Mouse (Mus musculus) MN1 (cell line): ENCODE data around the gene Cpsf4.
"Not testable (repeated sequence)": the region's sequence is repeated elsewhere in the genome, so short reads cannot be mapped to it uniquely, and the experiment has no call there.

Source experiments
- DNase-seq: peaks from one replicate; pipeline ENCODE4 v3.0.0-alpha.2; 2016; ENCODE audit warnings: low spot score

The Cpsf4 gene

DNA sequence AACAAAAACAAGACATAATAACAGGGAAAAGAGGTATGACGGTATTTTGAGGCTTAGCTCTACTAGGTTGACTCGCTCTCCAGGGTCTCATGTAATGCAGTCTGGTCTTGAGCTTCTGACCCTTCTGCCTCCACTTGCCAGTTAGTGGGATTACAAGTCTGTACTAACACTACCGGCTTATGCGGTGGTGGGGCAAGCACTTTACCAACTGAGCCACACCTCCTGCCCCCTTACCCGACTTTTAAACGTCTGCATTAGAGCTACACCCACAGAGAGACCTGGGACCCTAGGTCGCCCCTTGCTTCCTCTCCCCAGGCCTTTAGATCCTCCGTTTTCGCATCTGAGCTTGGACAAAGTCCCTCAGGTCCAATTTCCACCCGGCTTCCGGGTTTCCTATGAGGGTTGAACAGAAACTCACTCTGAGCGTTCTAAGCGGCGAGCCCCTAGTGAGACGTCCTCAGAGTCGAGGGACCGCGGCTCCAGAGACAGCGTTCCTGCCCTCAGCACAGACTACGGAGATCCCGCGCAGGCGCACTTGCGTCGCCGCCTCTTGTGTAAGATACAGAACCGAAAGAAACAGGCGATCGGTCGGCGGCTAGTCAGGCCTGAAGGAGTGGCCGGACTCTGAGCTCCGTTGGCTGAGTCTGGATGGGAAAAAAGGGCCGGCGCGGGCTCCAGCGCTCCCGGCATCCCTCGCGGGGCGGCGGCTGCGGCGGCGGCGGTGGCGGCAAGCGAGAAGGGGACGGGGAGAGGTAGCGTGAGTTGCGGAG lies at the start of gene Cpsf4, which contains the start of gene Ptcd1:
Cpsf4 (plus strand) TSS at position 678 of the 770 bp plus-strand sequence.
Ptcd1 (minus strand) TSS at position 573 of the 770 bp plus-strand sequence.
- DNase-seq, result peak; percentile 100

DNA sequence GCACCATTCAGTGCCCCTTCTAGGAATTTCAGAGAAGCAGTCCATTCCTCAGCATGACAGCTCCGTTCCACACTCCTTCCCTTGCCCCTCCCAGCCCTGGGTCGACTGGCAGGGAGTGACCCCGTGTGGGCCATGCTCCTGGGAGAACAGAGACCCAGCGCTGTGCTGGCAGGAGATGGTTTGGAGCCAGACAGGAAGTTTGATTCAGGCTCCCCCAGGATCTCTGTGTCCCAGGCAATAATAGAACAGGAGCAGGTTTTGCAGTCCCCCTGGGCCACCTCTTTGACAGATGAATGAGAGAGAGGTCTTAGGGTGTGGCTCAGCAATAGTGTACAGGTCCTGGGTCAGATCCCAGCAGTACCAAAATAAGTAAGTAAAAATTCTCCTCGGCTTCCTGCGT lies 49.0 kb upstream of the Cpsf4 start:
- no peak for DNase-seq

DNA sequence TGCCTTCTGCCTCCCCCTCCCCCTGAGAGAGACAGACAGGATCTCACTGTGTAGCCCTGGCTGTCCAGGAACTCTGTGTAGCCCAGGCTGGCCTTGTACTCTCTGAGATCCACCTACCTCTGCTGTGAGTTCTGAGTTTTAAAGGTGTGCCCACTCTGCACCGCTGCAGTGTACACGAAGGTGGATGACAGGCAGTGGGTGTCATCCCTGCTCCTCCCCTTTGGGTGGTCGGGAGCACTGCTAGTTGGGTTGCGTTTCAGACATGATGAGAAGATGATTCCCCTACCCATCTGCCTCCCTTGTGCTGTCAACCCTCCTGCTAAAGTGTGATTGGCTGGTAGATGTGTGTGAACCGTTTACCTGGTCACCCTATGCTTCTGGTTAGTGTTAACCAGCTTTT lies 48.6 kb upstream of the Cpsf4 start:
- DNase-seq, result no peak

DNA sequence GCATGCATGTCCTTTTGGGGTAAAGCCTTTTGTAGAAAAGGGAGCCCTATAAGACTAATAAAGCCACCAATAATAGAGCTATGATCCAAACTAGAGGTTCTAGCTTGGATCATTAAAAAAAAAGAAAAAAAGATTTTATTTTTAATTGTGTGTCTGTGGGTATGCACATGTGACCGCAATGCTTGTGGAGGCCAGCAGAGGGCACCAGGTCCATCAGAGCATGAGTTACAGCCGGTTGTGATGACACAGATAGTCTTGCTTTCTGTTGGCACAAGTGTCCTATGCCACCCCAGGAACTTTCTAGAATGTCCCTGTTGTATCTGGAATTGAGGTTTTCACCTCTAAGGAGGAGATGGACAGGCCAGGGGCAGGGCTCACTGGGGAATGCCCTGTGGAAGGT lies 47.6 kb upstream of the Cpsf4 start:
- no peak for DNase-seq

DNA sequence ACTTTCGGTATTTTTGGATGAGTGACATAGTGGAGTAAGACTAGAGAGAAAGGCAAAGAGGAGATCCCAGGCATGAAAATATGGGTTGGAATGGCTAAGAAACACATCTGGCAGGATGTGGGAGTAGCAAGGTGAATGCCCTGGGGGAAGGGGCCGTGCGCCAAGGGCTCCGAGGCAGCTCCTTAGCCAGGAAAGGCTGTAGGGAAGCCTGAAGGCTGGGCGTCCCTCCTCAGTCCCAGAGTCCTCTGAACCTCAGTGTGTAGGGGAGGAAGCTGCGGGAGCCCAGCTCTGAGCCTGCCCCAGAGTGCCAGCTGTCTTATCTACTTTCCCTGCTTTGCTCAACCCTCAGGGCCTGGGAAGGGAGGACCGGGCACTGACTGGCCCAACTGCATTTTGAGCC lies 46.1 kb upstream of the Cpsf4 start:
- DNase-seq, result no peak

DNA sequence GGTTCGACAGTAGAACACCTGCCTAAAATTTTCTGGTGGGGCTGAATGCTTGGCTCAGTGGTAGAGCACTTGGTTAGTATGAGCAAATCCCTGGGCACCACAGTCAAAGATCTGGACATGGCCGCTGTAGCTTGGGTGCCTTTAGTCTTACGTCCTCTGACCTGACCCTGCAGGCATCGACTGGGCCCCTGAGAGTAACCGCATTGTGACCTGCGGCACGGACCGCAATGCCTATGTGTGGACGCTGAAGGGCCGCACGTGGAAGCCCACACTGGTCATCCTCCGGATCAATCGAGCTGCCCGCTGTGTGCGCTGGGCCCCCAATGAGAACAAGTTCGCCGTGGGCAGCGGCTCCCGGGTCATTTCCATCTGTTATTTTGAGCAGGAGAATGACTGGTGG lies 43.6 kb upstream of the Cpsf4 start:
- no peak for DNase-seq

DNA sequence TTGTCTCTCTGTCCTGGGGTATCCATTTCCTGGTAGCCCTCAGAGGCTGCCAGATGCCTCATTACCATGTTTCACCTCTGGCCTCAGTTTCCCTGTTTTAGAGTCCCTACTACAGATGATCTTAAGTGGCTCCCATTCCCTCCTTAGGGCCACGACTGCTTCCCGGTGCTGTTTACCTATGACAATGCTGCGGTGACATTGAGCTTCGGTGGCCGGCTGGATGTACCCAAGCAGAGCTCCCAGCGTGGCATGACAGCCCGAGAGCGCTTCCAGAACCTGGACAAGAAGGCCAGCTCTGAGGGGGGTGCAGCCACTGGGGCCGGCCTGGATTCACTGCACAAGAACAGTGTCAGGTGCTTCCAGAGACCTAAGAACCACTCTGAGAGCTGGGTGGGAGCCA lies 40.4 kb upstream of the Cpsf4 start:
- no peak for DNase-seq

DNA sequence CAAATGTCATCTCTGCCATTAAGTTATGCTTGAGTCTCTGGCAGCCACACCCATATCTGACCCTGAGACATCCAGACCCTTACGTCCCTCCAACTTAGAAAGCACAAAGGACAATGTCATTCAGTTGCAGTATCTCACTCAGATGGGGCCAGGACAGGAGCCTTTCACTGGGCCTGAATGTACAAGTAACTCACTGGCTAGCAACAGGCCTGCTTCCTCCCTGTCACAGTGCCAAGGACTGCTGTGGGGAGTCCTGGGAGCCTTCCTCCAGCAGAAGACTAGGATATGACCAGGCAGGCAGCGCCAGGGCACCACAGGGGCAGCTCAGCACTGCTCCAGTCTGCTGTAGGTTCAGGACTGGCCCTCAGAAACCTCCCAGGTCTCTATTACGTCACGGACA lies 37.9 kb upstream of the Cpsf4 start:
- DNase-seq, result peak; percentile 71

DNA sequence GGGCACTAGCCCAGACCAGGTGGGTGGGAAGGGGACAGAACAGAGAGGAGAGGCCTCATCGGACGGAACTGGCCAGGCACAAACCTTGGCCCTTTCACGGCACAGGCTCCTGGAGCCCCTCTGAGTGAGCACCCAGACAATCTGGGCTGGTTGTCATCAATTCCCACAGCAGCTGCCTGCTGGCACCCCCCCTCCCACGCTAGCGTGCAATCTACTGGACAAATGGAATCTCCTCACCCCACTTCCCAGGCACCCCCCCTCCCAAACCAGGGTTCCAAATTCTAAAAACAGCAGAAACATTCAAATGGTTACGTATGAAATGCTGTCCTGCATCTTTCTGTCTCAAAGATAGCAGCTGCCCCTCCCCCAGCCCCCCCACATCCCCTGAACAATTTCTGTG lies 37.2 kb upstream of the Cpsf4 start:
- not testable (repeated sequence) for DNase-seq

DNA sequence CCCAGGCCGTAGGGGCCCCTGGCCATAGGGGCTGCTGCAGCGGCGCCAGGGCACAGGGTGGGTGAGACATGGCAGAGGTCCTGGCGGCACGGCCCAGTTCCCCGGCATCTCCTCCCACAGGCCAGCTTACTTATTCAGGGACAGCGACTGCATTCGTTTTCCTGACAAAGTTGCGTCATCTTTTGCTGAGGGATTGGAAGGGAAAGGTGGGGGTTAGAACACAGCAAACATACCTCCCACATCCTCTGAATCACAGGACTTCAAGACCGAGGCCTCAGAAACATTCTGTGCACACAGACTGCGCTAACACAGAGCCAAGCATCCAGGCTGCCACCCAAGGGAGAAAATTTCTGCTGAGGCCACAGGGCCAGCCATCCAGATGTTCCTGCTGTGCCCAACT lies 36.8 kb upstream of the Cpsf4 start:
- peak; percentile 69 for DNase-seq

DNA sequence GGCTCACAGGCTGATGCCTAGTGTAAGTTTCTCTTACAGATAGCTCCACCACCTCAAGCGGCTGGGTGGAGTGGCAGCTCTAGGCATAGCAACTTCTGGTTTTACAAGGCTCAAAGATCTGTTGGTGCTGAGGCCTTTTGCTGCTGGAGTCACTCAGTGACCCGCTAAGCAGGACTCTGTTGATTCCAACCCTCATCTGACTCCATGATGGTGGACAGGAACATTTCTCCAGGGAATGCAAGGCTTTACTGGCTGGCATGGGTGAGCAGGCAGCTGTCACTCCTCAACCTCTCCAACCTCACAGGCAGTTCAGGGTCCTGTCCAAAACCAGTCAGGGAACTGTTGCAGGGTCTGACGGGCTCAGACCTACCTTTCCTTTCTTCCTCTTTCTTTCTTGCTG lies 36.0 kb upstream of the Cpsf4 start:
- DNase-seq, result no peak

DNA sequence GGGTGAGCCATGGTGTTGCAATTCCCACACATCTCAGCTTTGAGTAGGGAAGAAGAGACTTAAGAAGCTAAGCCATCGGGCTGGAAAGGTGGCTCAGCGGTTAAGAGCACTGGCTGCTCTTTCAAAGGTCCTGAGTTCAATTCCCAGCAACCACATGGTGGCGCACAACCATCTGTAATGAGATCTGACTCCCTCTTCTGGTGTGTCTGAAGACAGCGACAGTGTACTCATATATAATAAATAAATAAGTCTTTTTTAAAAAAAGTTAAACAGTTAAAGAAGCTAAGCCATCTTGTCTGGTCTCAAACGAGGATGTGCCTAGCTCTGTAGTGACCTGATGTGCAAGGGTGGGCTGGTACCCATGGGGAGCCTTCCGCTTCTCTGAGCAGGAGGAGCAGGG lies 33.7 kb upstream of the Cpsf4 start:
- not testable (repeated sequence) for DNase-seq

DNA sequence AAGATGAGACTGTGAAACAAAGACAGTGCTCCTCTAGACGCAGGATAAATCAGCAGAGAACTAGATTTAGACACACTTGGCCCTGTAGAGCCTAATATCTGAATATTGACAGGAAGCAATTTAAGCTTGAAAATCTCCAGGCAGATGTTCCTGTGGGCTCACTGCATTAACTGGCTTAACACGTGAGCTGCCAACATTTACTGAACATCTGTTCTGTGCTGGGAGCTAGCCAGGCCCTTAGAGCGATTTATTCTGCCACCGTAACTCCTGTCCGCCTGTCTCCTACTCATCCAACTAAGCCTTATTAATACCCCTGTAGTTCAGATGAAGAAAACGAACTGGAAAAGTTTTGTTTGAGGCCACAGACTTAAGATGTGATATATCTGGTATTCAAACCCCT lies 28.2 kb upstream of the Cpsf4 start:
- DNase-seq, result peak; percentile 83

DNA sequence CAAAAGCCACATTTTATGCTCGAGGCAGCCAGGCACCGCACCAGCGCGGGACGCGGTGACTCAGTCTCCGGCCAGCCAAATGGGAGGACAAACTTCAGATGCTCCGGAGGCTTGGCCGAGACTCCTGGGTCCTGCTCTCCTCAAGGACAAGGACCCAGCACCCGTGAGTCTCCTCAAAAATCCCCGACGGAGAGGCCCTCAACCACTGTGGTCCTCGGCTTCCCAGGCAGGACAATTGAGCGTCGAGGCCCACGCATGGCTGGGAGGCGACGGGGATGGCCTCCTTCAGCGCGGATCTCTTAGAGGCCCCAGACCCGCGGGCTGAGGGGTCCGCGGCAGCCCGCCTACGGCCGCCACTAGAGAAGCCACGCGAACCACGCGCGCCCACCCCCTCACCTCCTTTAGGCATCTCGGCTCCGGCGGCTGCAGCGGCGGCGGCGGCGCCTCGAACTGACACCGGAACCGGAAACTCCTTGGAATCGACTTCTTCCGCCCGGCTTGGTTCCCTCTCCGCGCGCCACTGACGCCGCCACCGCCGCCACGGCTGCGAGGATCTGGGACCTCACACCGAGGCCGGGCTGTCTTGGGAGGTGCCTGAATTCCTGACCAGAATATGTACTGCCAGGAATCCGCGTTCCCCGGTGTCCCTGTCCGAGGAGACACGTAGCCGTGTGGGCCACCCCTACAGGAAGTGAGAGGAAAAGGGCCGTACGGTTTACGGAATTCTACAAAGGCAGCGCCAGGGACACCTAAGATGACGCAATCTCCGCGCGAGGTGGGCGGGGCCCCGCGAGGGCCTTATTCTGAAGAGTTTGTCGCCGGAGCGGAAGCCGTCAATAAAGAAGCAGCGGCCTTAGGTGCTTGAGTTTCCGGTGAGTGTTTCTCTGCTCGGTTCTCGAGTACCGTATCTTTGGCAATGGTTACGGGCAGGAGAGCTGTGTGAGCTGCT lies 27.2 kb upstream of the Cpsf4 start, which contains the start of the genes Pdap1 and Bud31:
Pdap1 (minus strand) TSS at position 668 of the 949 bp plus-strand sequence.
Bud31 (plus strand) TSS at position 792 of the 949 bp plus-strand sequence.
- peak; percentile 96 for DNase-seq

DNA sequence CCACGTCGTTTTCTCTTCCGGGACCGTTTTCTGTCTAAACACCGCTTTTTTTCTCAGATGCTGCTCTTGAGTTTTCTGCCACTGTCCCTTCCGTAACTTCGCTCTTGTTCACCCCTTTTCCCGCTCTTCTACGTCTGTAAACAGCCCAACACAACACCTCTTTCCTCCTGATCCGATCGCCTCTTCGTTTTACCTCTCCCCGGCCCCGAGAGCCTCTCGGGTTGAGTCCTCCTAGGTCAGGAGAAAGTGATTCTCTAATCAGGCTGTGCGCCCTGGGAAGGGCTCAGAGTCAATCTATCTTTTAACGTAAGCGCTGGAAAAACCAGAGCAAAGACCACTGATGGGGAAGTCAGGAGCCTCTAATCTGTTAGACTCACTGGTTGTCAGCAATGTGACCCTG lies 26.4 kb upstream of the Cpsf4 start:
- peak; percentile 33 for DNase-seq

DNA sequence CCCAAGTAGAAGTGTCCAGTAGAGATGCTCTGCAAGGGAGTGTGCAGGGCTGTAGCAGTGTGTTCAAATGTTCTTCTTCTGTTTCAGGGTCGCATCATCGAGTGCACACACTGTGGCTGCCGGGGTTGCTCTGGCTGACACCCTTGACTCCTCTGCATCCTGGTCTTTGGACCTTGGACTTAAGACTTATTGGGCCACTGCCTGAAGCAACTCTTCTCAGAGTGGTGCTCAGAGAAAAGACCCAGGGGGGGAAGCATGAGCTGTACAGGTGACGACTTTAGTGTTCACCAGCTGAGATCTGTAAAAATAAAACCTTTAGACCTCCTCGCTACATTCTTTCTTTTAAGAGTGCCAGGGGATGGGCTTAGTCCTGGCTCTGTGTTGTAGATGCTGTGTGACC lies 19.3 kb upstream of the Cpsf4 start:
- DNase-seq, result no peak

DNA sequence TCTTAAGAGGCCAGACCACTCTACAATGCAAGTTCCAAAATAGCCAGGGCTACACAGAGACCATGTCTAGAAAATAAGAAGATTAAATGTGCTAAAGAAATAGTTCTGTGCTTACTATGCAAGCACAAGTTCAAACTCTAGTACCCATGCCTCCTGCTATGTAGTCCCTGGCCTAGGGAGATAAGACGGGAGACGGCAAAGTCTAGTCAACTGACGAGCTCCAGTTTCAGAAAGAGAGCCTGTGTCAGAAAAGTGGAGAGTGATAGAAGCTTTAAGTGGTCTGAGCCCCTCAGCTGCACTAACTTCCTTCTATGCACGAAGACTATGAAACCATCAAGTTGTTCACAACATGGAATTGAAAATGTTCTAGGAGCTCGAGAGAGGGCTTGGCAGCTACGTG lies 17.7 kb upstream of the Cpsf4 start:
- DNase-seq, result no peak

DNA sequence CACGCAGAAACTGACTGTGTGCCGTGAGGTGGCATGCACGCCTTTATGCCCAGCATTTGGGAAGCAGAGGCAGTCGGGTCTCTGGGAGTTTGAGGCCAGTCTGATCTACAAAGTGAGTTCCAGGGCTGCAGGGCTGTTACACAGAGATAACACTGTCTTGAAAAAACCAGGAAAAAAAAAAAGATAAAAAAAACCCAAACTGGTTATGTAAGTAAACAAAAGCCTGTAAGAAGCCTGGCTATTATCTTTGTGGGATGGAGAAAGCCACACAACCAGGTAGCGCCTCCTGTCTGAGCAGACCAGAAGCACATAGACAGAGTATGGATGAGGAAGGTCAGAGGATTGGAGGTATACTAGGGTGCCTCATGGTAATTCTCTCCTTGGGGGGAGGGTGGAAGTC lies 14.3 kb upstream of the Cpsf4 start:
- DNase-seq, result no peak

DNA sequence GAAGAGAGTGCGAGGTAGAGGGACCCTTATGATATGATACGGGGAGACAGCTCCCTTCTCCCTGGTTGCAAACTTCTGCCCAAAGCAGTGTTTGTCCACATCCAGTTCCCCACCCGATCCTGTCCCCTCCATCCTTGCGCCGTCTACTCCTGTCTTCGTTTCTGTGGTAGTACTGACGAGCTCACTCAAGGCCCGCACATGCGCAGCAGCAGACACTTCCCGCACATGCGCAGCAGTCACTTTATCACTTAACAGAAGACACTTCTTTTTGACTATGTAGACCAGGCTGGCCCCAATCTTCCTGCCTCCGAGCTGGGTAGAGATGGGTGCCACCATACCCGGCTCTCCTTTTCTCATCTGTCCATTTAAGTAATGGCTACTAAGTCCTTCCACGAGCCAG lies 5.7 kb upstream of the Cpsf4 start:
- DNase-seq, result no peak

DNA sequence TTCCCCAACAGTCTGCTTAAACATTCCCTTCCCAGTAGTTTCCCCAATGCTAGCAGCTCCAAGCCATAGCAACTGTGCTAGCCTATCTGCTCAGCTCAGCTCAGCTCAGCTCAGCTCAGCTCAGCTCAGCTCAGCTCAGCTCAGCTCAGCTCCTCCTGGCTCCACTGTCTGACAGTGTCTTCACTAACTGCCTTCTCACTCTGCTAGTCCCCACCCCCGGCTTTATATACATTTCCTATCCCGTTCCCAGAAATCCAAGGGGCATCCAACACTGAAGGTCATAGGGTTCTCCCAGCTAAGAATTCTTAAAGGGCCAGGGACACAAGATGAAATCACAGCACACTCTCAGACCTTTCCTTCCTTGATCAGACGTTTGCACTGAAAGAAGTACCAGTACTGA lies 2.3 kb upstream of the Cpsf4 start:
- DNase-seq, result no peak

DNA sequence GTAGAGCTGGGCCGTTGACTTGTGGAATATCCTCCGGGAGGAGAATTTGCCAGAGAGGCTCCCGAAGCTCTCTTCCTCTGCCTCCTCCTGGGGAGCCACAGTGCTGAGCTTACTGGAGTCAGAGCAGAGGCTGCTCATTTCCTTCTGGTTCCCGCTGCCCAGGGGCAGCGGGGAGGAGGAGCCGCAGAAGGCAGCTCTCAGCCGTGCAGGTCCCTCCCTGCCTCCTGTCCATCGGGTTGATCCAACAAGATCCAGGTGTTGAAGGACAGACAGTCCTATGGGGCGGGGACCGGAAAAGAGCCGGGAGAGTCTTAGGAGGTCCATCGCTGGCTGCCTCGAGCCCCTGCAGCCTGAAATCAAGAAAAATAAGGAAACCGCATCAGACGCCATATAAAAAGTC lies 1.8 kb upstream of the Cpsf4 start:
- DNase-seq, result no peak

DNA sequence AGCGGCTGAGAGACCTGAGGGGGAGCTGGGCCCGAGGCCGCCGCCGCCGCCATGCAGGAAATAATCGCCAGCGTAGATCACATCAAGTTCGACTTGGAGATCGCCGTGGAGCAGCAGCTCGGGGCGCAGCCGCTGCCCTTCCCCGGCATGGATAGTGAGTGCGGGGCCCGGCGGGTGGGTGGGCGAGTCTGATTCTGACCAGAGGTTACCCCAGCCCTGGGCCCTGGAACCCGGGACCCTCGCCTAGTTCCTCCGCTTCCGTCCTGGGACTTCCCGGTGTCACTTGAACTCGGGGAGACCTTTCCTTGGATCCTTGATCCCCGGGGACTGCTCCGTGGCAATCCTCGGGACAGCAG lies 271 bp downstream of the Cpsf4 start:
- DNase-seq, result peak; percentile 53

DNA sequence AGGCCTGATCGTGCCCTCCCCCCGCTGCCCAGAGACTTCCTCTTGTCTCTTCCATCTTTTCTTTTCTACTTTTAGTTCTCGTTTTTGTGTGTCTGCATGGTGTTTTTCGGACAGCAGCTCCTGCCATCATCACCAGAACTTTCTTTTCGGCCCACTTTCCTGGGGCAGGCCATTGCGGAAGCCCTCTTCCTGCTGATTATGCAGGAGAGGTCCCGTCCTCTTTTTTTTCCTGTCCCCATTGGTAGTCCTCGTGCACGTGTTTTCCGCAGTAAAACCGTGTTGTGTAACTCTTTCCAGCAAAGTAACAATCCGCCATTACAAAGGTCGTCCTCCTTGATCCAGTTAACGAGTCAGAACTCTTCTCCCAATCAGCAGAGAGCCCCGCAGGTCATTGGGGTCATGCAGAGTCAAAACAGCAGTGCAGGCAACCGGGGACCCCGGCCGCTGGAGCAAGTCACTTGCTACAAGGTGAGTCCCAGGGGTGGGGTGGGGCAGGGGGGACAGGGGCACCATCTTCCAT lies 11.5 kb downstream of the Cpsf4 start:
- DNase-seq, result no peak
